Mouse (Mus musculus) liver, embryonic 14 days (tissue): ENCODE results near the gene Tmem132a. TPM values are rescaled to one million over a fixed set of nuclear protein-coding genes. Genes with fewer than 3 reads are reported as not detected.

Experiments
- polyA plus RNA-seq: library from polyadenylated mRNA; depleted of rRNA; stranded (reverse); fragments of >200 nt; gene quantifications from 2 replicates; pipeline ENCODE4 v1.2.3, GENCODE M21; 2012; rRNA removed

Tmem132a gene
- polyA plus RNA-seq, result 2.2 and 2.7 TPM in 2 replicates

DNA sequence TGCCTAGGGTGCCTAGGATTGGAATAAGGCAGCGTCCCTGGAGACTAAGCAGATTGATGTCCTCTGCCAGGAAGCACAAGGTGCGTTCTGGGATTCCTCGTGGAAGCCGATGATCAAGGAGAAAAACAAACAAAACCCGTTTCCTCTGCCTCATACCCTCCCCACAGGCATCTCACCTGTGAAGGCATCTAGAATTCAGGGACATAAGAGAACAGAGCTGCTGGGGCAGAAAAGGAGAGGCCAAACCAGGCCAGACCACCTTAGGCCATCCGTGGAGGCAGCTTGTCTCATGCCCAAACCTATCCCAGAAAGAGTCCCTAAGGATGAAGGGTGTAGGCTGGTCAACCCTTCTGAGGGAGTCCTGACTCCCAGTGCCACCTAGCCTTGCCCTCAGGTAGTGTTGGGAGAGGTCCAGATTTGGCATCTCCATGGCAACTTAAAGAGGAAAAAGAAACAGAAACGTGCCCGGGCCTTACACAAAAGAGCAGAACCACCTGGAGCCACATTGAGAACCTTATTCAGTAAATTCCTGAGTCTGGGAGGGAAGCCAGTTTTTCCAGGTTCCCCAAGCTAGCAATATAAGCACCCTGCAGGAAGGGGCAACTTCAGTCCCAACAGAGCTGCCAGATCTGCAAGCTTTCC is at the start of gene Tmem132a:
Gene Tmem132a, minus strand, starts transcription at position 55 of the 642 bp plus-strand sequence.

DNA sequence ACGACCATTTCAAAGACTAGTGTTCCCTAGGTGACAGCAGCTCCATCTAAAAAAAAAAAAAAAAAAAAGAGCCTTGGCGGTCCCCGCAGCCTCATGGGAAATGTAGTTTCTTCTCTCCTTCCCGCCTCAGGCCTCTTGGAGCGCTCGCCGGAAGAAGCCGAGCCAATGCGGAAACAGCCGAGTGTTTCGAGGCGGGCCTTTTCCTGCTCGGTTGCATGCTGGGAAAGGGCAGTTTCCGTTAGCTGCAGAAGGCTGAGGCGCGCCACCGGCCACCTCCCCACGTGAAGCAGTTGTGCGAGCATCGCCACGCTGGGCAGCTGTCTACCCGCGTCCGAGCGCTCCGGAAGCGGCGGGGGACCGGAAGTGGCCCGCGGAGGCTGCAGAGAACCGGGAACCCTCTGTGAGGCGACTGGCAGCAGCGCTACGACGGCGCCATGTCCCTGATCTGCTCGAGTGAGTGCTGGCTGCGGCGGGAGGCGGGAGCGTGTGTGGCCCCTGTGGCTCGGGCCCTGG is 25.3 kb upstream of the Tmem132a start, which contains the start of gene Prpf19:
Gene Prpf19, plus strand, starts transcription at position 216 of the 513 bp plus-strand sequence.

DNA sequence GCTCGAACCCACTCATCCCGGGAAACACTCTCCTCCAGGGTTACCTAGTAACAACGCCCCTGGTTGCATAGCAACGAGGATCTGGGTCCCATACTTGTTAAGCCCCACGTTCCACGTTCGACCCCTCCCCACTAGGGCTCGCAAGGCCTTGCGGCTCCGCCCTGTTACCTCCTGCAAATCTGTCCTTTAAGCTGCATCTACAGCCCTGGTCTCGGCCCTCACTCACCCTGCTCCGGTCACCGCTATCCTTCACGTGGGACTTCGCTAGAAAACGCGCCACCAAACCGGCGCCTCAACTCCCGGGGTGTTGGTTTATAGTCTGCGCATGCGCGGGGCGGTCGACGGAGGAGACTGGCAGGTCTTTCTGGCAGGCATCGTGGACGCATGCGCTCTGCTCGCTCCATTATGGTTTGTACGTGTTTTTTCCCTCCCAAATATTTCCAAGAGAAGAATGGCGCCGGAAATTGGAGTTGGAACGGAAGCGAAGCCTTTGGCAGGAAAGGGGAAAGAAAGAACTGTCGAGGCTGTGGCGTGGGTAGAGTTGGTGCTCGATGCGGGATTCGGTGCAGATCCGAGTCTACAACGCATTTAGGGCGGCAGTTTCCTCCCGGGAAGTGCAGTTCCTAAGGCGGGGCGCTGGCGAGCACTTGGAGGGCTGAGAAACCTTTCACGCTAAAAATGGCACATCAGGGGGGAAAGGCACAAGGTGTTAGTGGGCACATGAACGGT is 11.8 kb upstream of the Tmem132a start, which contains the start of gene Tmem109:
Gene Tmem109, minus strand, starts transcription at position 576 of the 729 bp plus-strand sequence.

GRCm38 (mm10) chr19:10839010-10839892 is 30.5 kb downstream of the Tmem132a start, which contains the start of gene Slc15a3:
Slc15a3 (plus strand) TSS chr19:10839727.

DNA sequence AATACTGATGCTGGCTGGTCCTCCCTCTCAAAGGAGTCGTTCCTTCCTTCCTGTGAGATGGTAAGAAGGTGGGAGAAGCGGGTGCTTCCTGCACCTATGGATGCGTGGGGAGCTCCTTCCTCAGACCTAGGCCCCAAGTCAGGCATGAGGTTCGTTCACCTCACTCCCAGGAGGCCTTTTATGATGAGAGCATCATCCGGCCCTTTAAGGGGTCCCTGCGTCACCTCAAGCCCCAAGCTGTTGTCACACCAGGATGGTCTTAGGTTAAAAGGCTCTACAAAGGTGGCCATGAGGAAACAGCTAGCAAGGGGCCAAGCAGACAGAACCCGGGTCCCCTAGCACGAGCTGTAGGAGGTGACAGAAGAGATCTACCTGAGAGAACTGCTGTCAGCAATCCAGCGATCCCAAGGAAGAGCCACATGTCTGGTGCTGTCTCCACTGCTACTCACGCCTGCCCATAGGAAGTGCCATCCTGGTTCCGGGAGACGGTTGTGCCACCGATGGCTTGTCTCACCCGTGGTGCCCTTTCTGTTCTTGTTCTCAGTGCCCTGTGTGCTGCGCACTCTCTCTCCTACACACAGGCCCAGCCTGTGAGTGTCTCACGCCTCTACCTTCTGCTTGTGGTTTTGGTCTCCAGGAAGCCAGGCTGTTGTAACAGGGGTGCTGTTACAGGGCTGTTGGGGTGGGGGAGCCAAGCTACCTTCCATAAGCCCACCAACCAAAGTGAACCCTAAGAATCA is 40.1 kb downstream of the Tmem132a start, which contains the start of gene Cd6:
Gene Cd6, minus strand, starts transcription at position 623 of the 740 bp plus-strand sequence.

Other genes with a start within 250 kb of the Tmem132a start
- gene Vwce, start 235.7 kb downstream of the Tmem132a start, polyA plus RNA-seq, result 5.1 and 7.6 TPM in 2 replicates
- 0.02 and 0.07 TPM in 2 replicates for gene Pga5, start 191.9 kb downstream of the Tmem132a start, polyA plus RNA-seq
- 5.3 and 5.9 TPM in 2 replicates for gene Vps37c, start 181.2 kb downstream of the Tmem132a start, polyA plus RNA-seq
- 0.02 TPM in 2 replicates for gene Cd5, start 130.9 kb downstream of the Tmem132a start, polyA plus RNA-seq
- not detected in 2 replicates for gene Cd6, start 39.9 kb downstream of the Tmem132a start, polyA plus RNA-seq
- gene Slc15a3, start 30.2 kb downstream of the Tmem132a start, polyA plus RNA-seq, result 3.6 and 4.0 TPM in 2 replicates
- 10.6 and 11.7 TPM in 2 replicates for gene Tmem109, start 12.1 kb upstream of the Tmem132a start, polyA plus RNA-seq
- gene Prpf19, start 25.3 kb upstream of the Tmem132a start, polyA plus RNA-seq, result 98.2 and 111 TPM in 2 replicates
- not detected in 2 replicates for gene Zp1, start 50.7 kb upstream of the Tmem132a start, polyA plus RNA-seq
- 0.02 and 0.05 TPM in 2 replicates for gene Ptgdr2, start 67.2 kb upstream of the Tmem132a start, polyA plus RNA-seq
- gene Ccdc86, start 79.3 kb upstream of the Tmem132a start, polyA plus RNA-seq, result 3.6 and 5.4 TPM in 2 replicates
- gene Ms4a10, start 104.7 kb upstream of the Tmem132a start, polyA plus RNA-seq, result not detected in 2 replicates
- not detected in 2 replicates for gene Ms4a15, start 123.3 kb upstream of the Tmem132a start, polyA plus RNA-seq
- not detected in 2 replicates for gene Ms4a18, start 148.1 kb upstream of the Tmem132a start, polyA plus RNA-seq
- gene Ms4a8a, start 211.2 kb upstream of the Tmem132a start, polyA plus RNA-seq, result 0.03 and 0.12 TPM in 2 replicates